Mouse (Mus musculus) limb, embryonic 10.5 days (tissue): ENCODE measurements around the gene Amz1. TPM values are rescaled to one million over a fixed set of nuclear protein-coding genes. Genes with fewer than 3 reads are reported as not detected.
A peak's percentile ranks its signal among the peaks of the same experiment; 100 is the strongest.

Source experiments
- DNase-seq: peaks from one replicate; pipeline ENCODE4 v3.0.0-alpha.2; 2017; ENCODE audit warnings: low spot score
- H3K27ac ChIP-seq: fragments of 300-500 bp; sonication (generic); 2 replicates; pipeline ENCODE4 v1.5.1; 2016; ENCODE audit warnings: mild to moderate bottlenecking
- H3K27me3 ChIP-seq: fragments of 300-500 bp; sonication (generic); 2 replicates; pipeline ENCODE4 v1.6.1; 2016; ENCODE audit warnings: low read depth, mild to moderate bottlenecking; ENCODE audit not compliant: poor library complexity, severe bottlenecking
- H3K36me3 ChIP-seq: fragments of 300-500 bp; sonication (generic); 2 replicates; pipeline ENCODE4 v1.6.1; 2016; ENCODE audit warnings: mild to moderate bottlenecking, moderate library complexity
- H3K4me1 ChIP-seq: fragments of 300-500 bp; sonication (generic); 2 replicates; pipeline ENCODE4 v1.6.1; 2016
- H3K4me3 ChIP-seq: fragments of 300-500 bp; sonication (generic); 2 replicates; pipeline ENCODE4 v1.5.1; 2016; ENCODE audit warnings: mild to moderate bottlenecking, moderate library complexity
- H3K9me3 ChIP-seq: fragments of 300-500 bp; sonication (generic); replicated peaks from 2 replicates; pipeline ENCODE4 v1.6.1; 2016; ENCODE audit warnings: mild to moderate bottlenecking
- WGBS: fragments of 180-500 bp; shearing (Covaris S2); methylation state at CpG from one replicate; pipeline ENCODE4 v1.1.7; 2016; 5-methylcytosine and 5-hydroxymethylcytosine counted together
- polyA plus RNA-seq: library from polyadenylated mRNA; unstranded; fragments of >200 nt; fragmentation: Nextera tagmentation; extraction: Ambion mirVana; gene quantifications from 2 replicates; pipeline ENCODE4 v1.2.1, GENCODE M21; 2016

Gene Amz1
- polyA plus RNA-seq, 1 experiment from 2014 or later: 0.88 TPM

GRCm38 (mm10) chr5:140753223-140753622, 29.3 kb downstream of the Amz1 start:
- H3K36me3 ChIP-seq: peaks cover 10% of the 10 kb centered on the region
- H3K27ac ChIP-seq: no peak overlapping the region
- no peaks in the 10 kb centered on the region for H3K27me3 ChIP-seq
- H3K9me3 ChIP-seq: peaks cover 3% of the 10 kb centered on the region; the same call in 1 of the 2 replicates
- DNase-seq: no peak
- H3K4me1 ChIP-seq: peaks cover 15% of the 10 kb centered on the region
- WGBS: 81% methylated on average over 5 of the region's 5 CpGs
- no peak overlapping the region for H3K4me3 ChIP-seq

GRCm38 (mm10) chr5:140758864-140759263, 34.9 kb downstream of the Amz1 start:
- no peaks in the 10 kb centered on the region for H3K9me3 ChIP-seq
- WGBS: 86% methylated on average over 8 of the region's 8 CpGs
- peaks cover 56% of the 10 kb centered on the region for H3K36me3 ChIP-seq
- H3K4me3 ChIP-seq: no peak overlapping the region
- no peak for DNase-seq
- H3K27me3 ChIP-seq: no peaks in the 10 kb centered on the region
- H3K27ac ChIP-seq: no peak overlapping the region
- 0 out of 2 replicates have a peak, but pooled peaks cover 4% of the 10 kb centered on the region for H3K4me1 ChIP-seq

- H3K9me3 ChIP-seq: no peaks in the 10 kb centered on the region
- WGBS: 92% methylated on average over 4 of the region's 4 CpGs
Measured at GRCm38 (mm10) chr5:140762540-140762939, 38.6 kb downstream of the Amz1 start.

GRCm38 (mm10) chr5:140764921-140765613, 41.1 kb downstream of the Amz1 start:
- H3K9me3 ChIP-seq: no peaks in the 10 kb centered on the region
- 70% methylated on average over 6 of the region's 6 CpGs for WGBS
- no peak for DNase-seq
- H3K36me3 ChIP-seq: peaks cover 34% of the 10 kb centered on the region
- no peak overlapping the region for H3K4me3 ChIP-seq
- peaks cover 15% of the 10 kb centered on the region for H3K4me1 ChIP-seq
- H3K27ac ChIP-seq: peak overlapping the region; percentile 46; the same call in 1 of the 2 replicates
- H3K27me3 ChIP-seq: no peaks in the 10 kb centered on the region

More at GRCm38 (mm10) chr5:140762540-140762939, 38.6 kb downstream of the Amz1 start:
- peaks cover under 1% of the 10 kb centered on the region for H3K4me1 ChIP-seq
- no peak for DNase-seq
- no peak overlapping the region for H3K4me3 ChIP-seq
- H3K27me3 ChIP-seq: no peaks in the 10 kb centered on the region
- H3K36me3 ChIP-seq: peaks cover 55% of the 10 kb centered on the region
- no peak overlapping the region for H3K27ac ChIP-seq

- Histone ChIP-seq H3K4me1 (peaks cover 21% of the 10 kb centered on the region), H3K27ac (no peak overlapping the region), H3K36me3 (peaks cover 20% of the 10 kb centered on the region), H3K4me3 (no peak overlapping the region), H3K9me3 (no peaks in the 10 kb centered on the region), H3K27me3 (no peaks in the 10 kb centered on the region)
- no peak for DNase-seq
- 93% methylated on average over 4 of the region's 4 CpGs for WGBS
Measured at GRCm38 (mm10) chr5:140766566-140766965, 42.6 kb downstream of the Amz1 start.

GRCm38 (mm10) chr5:140767704-140768141, 43.8 kb downstream of the Amz1 start:
- H3K4me1 ChIP-seq: peaks cover 32% of the 10 kb centered on the region
- peaks cover 10% of the 10 kb centered on the region for H3K36me3 ChIP-seq
- no peaks in the 10 kb centered on the region for H3K27me3 ChIP-seq
- H3K27ac ChIP-seq: peak overlapping the region; percentile 71
- WGBS: 68% methylated on average over 9 of the region's 9 CpGs
- H3K4me3 ChIP-seq: no peak overlapping the region
- no peak for DNase-seq
- no peaks in the 10 kb centered on the region for H3K9me3 ChIP-seq

- peaks cover 32% of the 10 kb centered on the region for H3K4me1 ChIP-seq
- H3K27ac ChIP-seq: peak overlapping the region; percentile 71; the same call in 1 of the 2 replicates
- H3K9me3 ChIP-seq: no peaks in the 10 kb centered on the region
- H3K27me3 ChIP-seq: no peaks in the 10 kb centered on the region
- 92% methylated on average over 5 of the region's 5 CpGs for WGBS
- DNase-seq: no peak
- peaks cover 11% of the 10 kb centered on the region for H3K36me3 ChIP-seq
- H3K4me3 ChIP-seq: no peak overlapping the region
Measured at GRCm38 (mm10) chr5:140768333-140768732, 44.4 kb downstream of the Amz1 start.

GRCm38 (mm10) chr5:140771612-140772011, 47.7 kb downstream of the Amz1 start:
- Histone ChIP-seq H3K9me3 (no peaks in the 10 kb centered on the region), H3K27me3 (no peaks in the 10 kb centered on the region), H3K4me1 (peaks cover 32% of the 10 kb centered on the region), H3K36me3 (peaks cover 16% of the 10 kb centered on the region), H3K27ac (peak overlapping the region; percentile 51), H3K4me3 (no peak overlapping the region)
- WGBS: 53% methylated on average over 6 of the region's 6 CpGs
- DNase-seq: no peak

GRCm38 (mm10) chr5:140772158-140772557, 48.2 kb downstream of the Amz1 start:
- H3K27me3 ChIP-seq: no peaks in the 10 kb centered on the region
- DNase-seq: no peak
- H3K4me3 ChIP-seq: no peak overlapping the region
- 71% methylated on average over 7 of the region's 7 CpGs for WGBS
- no peaks in the 10 kb centered on the region for H3K9me3 ChIP-seq
- H3K4me1 ChIP-seq: peaks cover 35% of the 10 kb centered on the region
- peak overlapping the region; percentile 51 for H3K27ac ChIP-seq
- peaks cover 19% of the 10 kb centered on the region for H3K36me3 ChIP-seq

GRCm38 (mm10) chr5:140775111-140775510, 51.2 kb downstream of the Amz1 start:
- H3K27ac ChIP-seq: no peak overlapping the region
- no peak for DNase-seq
- no peak overlapping the region for H3K4me3 ChIP-seq
- peaks cover 39% of the 10 kb centered on the region for H3K36me3 ChIP-seq
- 89% methylated on average over 4 of the region's 4 CpGs for WGBS
- H3K27me3 ChIP-seq: no peaks in the 10 kb centered on the region
- H3K4me1 ChIP-seq: peaks cover 29% of the 10 kb centered on the region
- no peaks in the 10 kb centered on the region for H3K9me3 ChIP-seq

- H3K27ac ChIP-seq: peak overlapping the region; percentile 46; the same call in 1 of the 2 replicates
- peaks cover 19% of the 10 kb centered on the region for H3K4me1 ChIP-seq
- 81% methylated on average over 9 of the region's 9 CpGs for WGBS
- DNase-seq: no peak
- H3K9me3 ChIP-seq: no peaks in the 10 kb centered on the region
- H3K27me3 ChIP-seq: no peaks in the 10 kb centered on the region
- no peak overlapping the region for H3K4me3 ChIP-seq
- H3K36me3 ChIP-seq: peaks cover 56% of the 10 kb centered on the region
Measured at GRCm38 (mm10) chr5:140776968-140777367, 53.0 kb downstream of the Amz1 start.

GRCm38 (mm10) chr5:140781122-140781521, 57.2 kb downstream of the Amz1 start:
- Histone ChIP-seq H3K27me3 (no peaks in the 10 kb centered on the region), H3K4me3 (no peak overlapping the region), H3K9me3 (no peaks in the 10 kb centered on the region), H3K27ac (no peak overlapping the region), H3K36me3 (peaks cover 78% of the 10 kb centered on the region), H3K4me1 (peaks cover 11% of the 10 kb centered on the region; the same call in 1 of the 2 replicates)
- DNase-seq: no peak
- 90% methylated on average over 5 of the region's 5 CpGs for WGBS

GRCm38 (mm10) chr5:140781886-140782572, 58.1 kb downstream of the Amz1 start:
- H3K4me3 ChIP-seq: no peak overlapping the region
- peaks cover 75% of the 10 kb centered on the region for H3K36me3 ChIP-seq
- 93% methylated on average over 8 of the region's 8 CpGs for WGBS
- H3K9me3 ChIP-seq: no peaks in the 10 kb centered on the region
- H3K27ac ChIP-seq: no peak overlapping the region
- H3K27me3 ChIP-seq: no peaks in the 10 kb centered on the region
- peaks cover 9% of the 10 kb centered on the region; the same call in 1 of the 2 replicates for H3K4me1 ChIP-seq
- no peak for DNase-seq
